Mouse (Mus musculus): Measurements from ENCODE around the gene Lsamp. TPM values are rescaled to one million over a fixed set of nuclear protein-coding genes. Genes with fewer than 3 reads are reported as not detected.

The Lsamp gene
- polyA plus RNA-seq, 1 experiment: not detected

- Histone ChIP-seq H3K4me3 (replicated peaks) (no peak overlapping the region), H3K27me3 (replicated peaks) (no peaks in the 10 kb centered on the region), H3K36me3 (replicated peaks; ENCODE audit: low read length) (no peaks in the 10 kb centered on the region), H3K4me1 (no peaks in the 10 kb centered on the region), H3K9me3 (no peaks in the 10 kb centered on the region)
- TF ChIP-seq FLI1 (IDR thresholded peaks at IDR 0.05; ENCODE audit: low read length) (no peak), GATA1 (IDR thresholded peaks at IDR 0.05; ENCODE audit: borderline replicate concordance, low read length) (no peak)
Observed at GRCm38 (mm10) chr16:40960586-40960985, 976.4 kb downstream of the Lsamp start.

- Histone ChIP-seq H3K4me1 (no peaks in the 10 kb centered on the region), H3K4me3 (replicated peaks) (peak overlapping the region; percentile 18), H3K27me3 (replicated peaks) (no peaks in the 10 kb centered on the region), H3K36me3 (replicated peaks; ENCODE audit: low read length) (no peaks in the 10 kb centered on the region), H3K9me3 (no peaks in the 10 kb centered on the region)
- no peak for TF ChIP-seq FLI1 (IDR thresholded peaks at IDR 0.05; ENCODE audit: low read length)
- no peak for TF ChIP-seq GATA1 (IDR thresholded peaks at IDR 0.05; ENCODE audit: borderline replicate concordance, low read length)
Observed at GRCm38 (mm10) chr16:40968088-40968860, 984.1 kb downstream of the Lsamp start.

- Histone ChIP-seq H3K4me1 (no peaks in the 10 kb centered on the region), H3K9me3 (no peaks in the 10 kb centered on the region), H3K27me3 (replicated peaks) (no peaks in the 10 kb centered on the region), H3K36me3 (replicated peaks; ENCODE audit: low read length) (no peaks in the 10 kb centered on the region), H3K4me3 (replicated peaks) (no peak overlapping the region)
- TF ChIP-seq FLI1 (IDR thresholded peaks at IDR 0.05; ENCODE audit: low read length): no peak
- TF ChIP-seq GATA1 (IDR thresholded peaks at IDR 0.05; ENCODE audit: borderline replicate concordance, low read length): no peak
Observed at GRCm38 (mm10) chr16:40971382-40971781, 987.2 kb downstream of the Lsamp start.

- Histone ChIP-seq H3K9me3 (no peaks in the 10 kb centered on the region), H3K4me1 (no peaks in the 10 kb centered on the region), H3K4me3 (replicated peaks) (no peak overlapping the region), H3K36me3 (replicated peaks; ENCODE audit: low read length) (no peaks in the 10 kb centered on the region), H3K27me3 (replicated peaks) (no peaks in the 10 kb centered on the region)
- no peak for TF ChIP-seq GATA1 (IDR thresholded peaks at IDR 0.05; ENCODE audit: borderline replicate concordance, low read length)
- no peak for TF ChIP-seq FLI1 (IDR thresholded peaks at IDR 0.05; ENCODE audit: low read length)
Observed at GRCm38 (mm10) chr16:40974084-40974483, 989.9 kb downstream of the Lsamp start.

- Histone ChIP-seq H3K36me3 (replicated peaks; ENCODE audit: low read length) (no peaks in the 10 kb centered on the region), H3K9me3 (no peaks in the 10 kb centered on the region), H3K4me1 (no peaks in the 10 kb centered on the region), H3K4me3 (replicated peaks) (no peak overlapping the region), H3K27me3 (replicated peaks) (no peaks in the 10 kb centered on the region)
- TF ChIP-seq FLI1 (IDR thresholded peaks at IDR 0.05; ENCODE audit: low read length): no peak
Observed at GRCm38 (mm10) chr16:40983026-40983425, 998.9 kb downstream of the Lsamp start.

- Histone ChIP-seq H3K4me3 (replicated peaks) (no peak overlapping the region), H3K9me3 (no peaks in the 10 kb centered on the region), H3K27me3 (replicated peaks) (no peaks in the 10 kb centered on the region), H3K4me1 (no peaks in the 10 kb centered on the region), H3K36me3 (replicated peaks; ENCODE audit: low read length) (no peaks in the 10 kb centered on the region)
- no peak for TF ChIP-seq GATA1 (IDR thresholded peaks at IDR 0.05; ENCODE audit: borderline replicate concordance, low read length)
- TF ChIP-seq FLI1 (IDR thresholded peaks at IDR 0.05; ENCODE audit: low read length): no peak
Observed at GRCm38 (mm10) chr16:41007569-41007968, 1023.4 kb downstream of the Lsamp start.

GRCm38 (mm10) chr16:41034746-41035145, 1050.6 kb downstream of the Lsamp start:
- Histone ChIP-seq H3K27me3 (replicated peaks) (no peaks in the 10 kb centered on the region), H3K4me1 (no peaks in the 10 kb centered on the region), H3K9me3 (no peaks in the 10 kb centered on the region), H3K4me3 (replicated peaks) (no peak overlapping the region), H3K36me3 (replicated peaks; ENCODE audit: low read length) (no peaks in the 10 kb centered on the region)
- TF ChIP-seq GATA1 (IDR thresholded peaks at IDR 0.05; ENCODE audit: borderline replicate concordance, low read length): no peak
- no peak for TF ChIP-seq FLI1 (IDR thresholded peaks at IDR 0.05; ENCODE audit: low read length)

GRCm38 (mm10) chr16:41041686-41042085, 1057.5 kb downstream of the Lsamp start:
- H3K4me3 ChIP-seq (replicated peaks): no peak overlapping the region
- no peaks in the 10 kb centered on the region for H3K9me3 ChIP-seq

GRCm38 (mm10) chr16:41063270-41063857, 1079.2 kb downstream of the Lsamp start:
- TF ChIP-seq GATA1 (IDR thresholded peaks at IDR 0.05; ENCODE audit: borderline replicate concordance, low read length) (no peak), FLI1 (IDR thresholded peaks at IDR 0.05; ENCODE audit: low read length) (no peak)
- Histone ChIP-seq H3K4me1 (no peaks in the 10 kb centered on the region), H3K36me3 (replicated peaks; ENCODE audit: low read length) (no peaks in the 10 kb centered on the region), H3K4me3 (replicated peaks) (no peak overlapping the region), H3K27me3 (replicated peaks) (no peaks in the 10 kb centered on the region), H3K9me3 (no peaks in the 10 kb centered on the region)

More at GRCm38 (mm10) chr16:41041686-41042085, 1057.5 kb downstream of the Lsamp start:
- H3K36me3 ChIP-seq (replicated peaks; ENCODE audit: low read length): no peaks in the 10 kb centered on the region
- no peaks in the 10 kb centered on the region for H3K27me3 ChIP-seq (replicated peaks)
- no peaks in the 10 kb centered on the region for H3K4me1 ChIP-seq
- TF ChIP-seq FLI1 (IDR thresholded peaks at IDR 0.05; ENCODE audit: low read length): no peak
- TF ChIP-seq GATA1 (IDR thresholded peaks at IDR 0.05; ENCODE audit: borderline replicate concordance, low read length): no peak

- H3K9me3 ChIP-seq: no peaks in the 10 kb centered on the region
- no peaks in the 10 kb centered on the region for H3K4me1 ChIP-seq
- H3K27me3 ChIP-seq (replicated peaks): no peaks in the 10 kb centered on the region
- H3K4me3 ChIP-seq (replicated peaks): no peak overlapping the region
- TF ChIP-seq FLI1 (IDR thresholded peaks at IDR 0.05; ENCODE audit: low read length): no peak
- TF ChIP-seq GATA1 (IDR thresholded peaks at IDR 0.05; ENCODE audit: borderline replicate concordance, low read length): no peak
- no peaks in the 10 kb centered on the region for H3K36me3 ChIP-seq (replicated peaks; ENCODE audit: low read length)
Observed at GRCm38 (mm10) chr16:41073470-41073869, 1089.3 kb downstream of the Lsamp start.
